Mouse (Mus musculus) ES-Bruce4 (cell line): ENCODE results near the gene Fbxo11. TPM values are rescaled to one million over a fixed set of nuclear protein-coding genes. Genes with fewer than 3 reads are reported as not detected.
"Not testable (repeated sequence)": the region's sequence is repeated elsewhere in the genome, so short reads cannot be mapped to it uniquely, and the experiment has no call there.

Experiments
- H3K27ac ChIP-seq: 2 replicates; pipeline ENCODE4 v1.5.1; 2012; ENCODE audit warnings: low read length, inconsistent platforms; ENCODE audit not compliant: insufficient read depth
- H3K27me3 ChIP-seq: 2 replicates; pipeline ENCODE4 v1.6.1; 2012; ENCODE audit warnings: mild to moderate bottlenecking, low read length, inconsistent platforms; ENCODE audit not compliant: control insufficient read depth, poor library complexity, insufficient read depth, severe bottlenecking
- H3K36me3 ChIP-seq: 2 replicates; pipeline ENCODE4 v1.6.1; 2012; ENCODE audit warnings: inconsistent platforms, mild to moderate bottlenecking, low read length, moderate library complexity; ENCODE audit not compliant: control insufficient read depth, poor library complexity, insufficient read depth, severe bottlenecking
- H3K4me1 ChIP-seq: one replicate; pipeline ENCODE4 v1.8.1; 2011; ENCODE audit warnings: low read length; ENCODE audit not compliant: control insufficient read depth, insufficient read depth
- H3K4me3 ChIP-seq: 2 replicates; pipeline ENCODE4 v1.5.1; 2011; ENCODE audit warnings: low read depth, mild to moderate bottlenecking, low read length
- H3K9ac ChIP-seq: 2 replicates; pipeline ENCODE4 v1.6.1; 2012; ENCODE audit warnings: low read depth, mild to moderate bottlenecking, inconsistent platforms; ENCODE audit not compliant: poor library complexity, severe bottlenecking
- H3K9me3 ChIP-seq: replicated peaks from 2 replicates; pipeline ENCODE4 v1.6.1; 2012; ENCODE audit warnings: mild to moderate bottlenecking, low read length, inconsistent platforms; ENCODE audit not compliant: control insufficient read depth, poor library complexity, insufficient read depth, severe bottlenecking
- CTCF ChIP-seq: IDR thresholded peaks from one replicate; pipeline ENCODE4 v1.8.1; 2011; ENCODE audit warnings: low read depth, low read length
- EP300 ChIP-seq: IDR thresholded peaks from 2 replicates; pipeline ENCODE4 v1.6.1; 2011; ENCODE audit warnings: low read depth, low read length; ENCODE audit not compliant: insufficient read depth
- POLR2A ChIP-seq: IDR thresholded peaks from one replicate; pipeline ENCODE4 v1.8.1; 2011; ENCODE audit warnings: low read length; ENCODE audit not compliant: insufficient read depth
- polyA plus RNA-seq: library from polyadenylated mRNA; stranded (reverse); fragments of >200 nt; gene quantifications from 2 replicates; pipeline ENCODE4 v1.2.4, GENCODE M21; 2011; ENCODE audit warnings: low read depth; ENCODE audit not compliant: missing spikeins, insufficient read depth, insufficient read length

The Fbxo11 gene
- polyA plus RNA-seq, 1 experiment = 64.4 TPM

DNA sequence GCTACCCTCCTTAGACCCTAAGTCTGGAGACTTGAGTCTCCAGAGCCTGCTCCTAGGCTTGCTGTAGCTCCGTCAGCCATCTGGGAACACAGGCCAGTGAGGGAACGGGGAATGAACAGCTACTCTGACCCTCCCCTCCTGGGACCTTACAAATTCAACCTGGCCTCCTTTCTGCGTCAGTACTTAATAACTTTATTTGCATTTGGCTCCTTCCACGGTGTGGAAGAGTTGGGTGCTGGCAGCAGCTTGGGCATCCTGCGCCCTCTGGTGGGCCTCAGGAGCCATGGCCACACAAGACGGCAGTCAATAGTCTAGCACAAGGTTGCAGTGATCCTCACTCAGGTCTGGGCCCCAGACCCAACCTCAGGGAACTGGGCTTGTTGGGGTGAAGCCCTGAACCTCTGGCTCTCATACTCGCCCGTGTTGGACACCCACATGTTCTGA lies 96.6 kb downstream of the Fbxo11 start:
- peak; percentile 5 for TF ChIP-seq CTCF
- H3K27ac ChIP-seq = not testable (repeated sequence)

DNA sequence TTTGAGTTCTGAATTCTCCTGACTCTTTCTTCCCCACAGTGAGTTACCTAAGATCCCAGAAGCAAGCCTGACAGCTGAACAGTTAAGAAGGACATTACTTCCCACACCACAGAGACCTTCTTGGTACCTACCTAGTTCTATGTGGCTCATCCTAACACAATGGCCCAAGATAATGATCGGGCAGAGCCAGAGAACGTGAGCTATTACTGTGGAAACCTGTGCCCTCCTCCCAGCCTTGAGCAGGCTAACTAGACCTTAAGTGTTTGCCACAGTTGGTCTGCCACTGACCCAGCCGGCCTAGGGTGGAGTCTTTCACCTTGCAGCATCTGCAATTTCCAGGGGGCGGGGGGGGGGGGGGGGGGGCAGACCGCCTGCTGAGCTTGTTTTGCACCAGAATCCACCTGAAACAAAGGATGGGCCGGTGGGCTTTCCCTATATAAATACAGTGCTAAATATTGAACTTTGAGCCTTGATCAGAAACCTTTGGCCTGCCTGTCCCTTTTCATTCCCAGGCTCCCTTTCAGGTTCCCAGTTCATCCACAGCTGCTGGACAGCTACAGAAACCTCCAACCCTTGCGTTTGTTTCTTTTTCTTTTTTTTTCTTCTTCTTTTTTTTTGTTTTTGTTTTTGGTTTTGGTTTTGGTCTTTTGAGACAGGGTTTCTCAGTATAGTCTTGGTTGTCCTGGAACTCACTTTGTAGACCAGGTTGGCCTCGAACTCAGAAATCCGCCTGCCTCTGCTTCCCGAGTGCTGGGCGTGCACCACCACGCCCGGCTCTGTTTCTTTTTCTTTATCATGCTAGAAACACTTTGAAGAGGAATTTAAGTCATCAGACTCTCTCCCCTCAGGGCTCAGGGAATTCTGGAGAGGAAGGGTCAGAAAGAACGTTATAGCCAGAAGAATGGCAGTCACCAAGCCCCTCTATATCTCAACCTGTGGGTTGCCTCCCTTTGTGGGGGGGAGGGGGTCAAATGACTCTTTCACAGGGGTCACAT lies 101.7 kb downstream of the Fbxo11 start:
- peaks cover 3% of the 10 kb centered on the region; the same call in 1 of the 2 replicates for H3K36me3 ChIP-seq
- H3K4me3 ChIP-seq = no peak overlapping the region
- peak overlapping the region; percentile 89 for H3K27ac ChIP-seq
- peak; percentile 54; the same call in 1 of the 2 replicates for TF ChIP-seq EP300
- TF ChIP-seq POLR2A = no peak
- no peak overlapping the region for H3K9ac ChIP-seq
- H3K27me3 ChIP-seq = no peaks in the 10 kb centered on the region
- H3K4me1 ChIP-seq = no peaks in the 10 kb centered on the region
- peaks cover 48% of the 10 kb centered on the region for H3K9me3 ChIP-seq

More for the DNA sequence above, 96.6 kb downstream of the Fbxo11 start:
- not testable (repeated sequence) for H3K4me1 ChIP-seq, H3K9ac ChIP-seq, H3K4me3 ChIP-seq, H3K36me3 ChIP-seq, H3K27me3 ChIP-seq
- H3K9me3 ChIP-seq = peaks cover 32% of the 10 kb centered on the region

DNA sequence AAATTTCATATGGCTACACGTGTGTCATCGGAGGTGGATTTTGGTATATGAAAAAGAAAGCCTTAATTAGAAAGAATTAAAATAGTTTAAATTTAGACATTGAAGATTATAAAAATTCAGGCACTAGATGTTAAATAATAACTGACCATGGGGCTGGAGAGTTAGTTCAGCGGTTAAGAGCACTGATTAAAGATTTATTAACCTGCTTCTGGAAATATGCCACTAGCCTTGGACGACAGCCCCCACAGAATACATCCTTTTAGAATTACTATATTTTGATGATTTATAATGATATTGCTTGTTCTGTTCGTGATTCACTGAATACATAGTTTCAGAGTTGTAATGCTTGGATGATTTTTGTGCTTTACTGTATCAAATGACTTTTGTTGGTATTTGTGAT lies 105.2 kb downstream of the Fbxo11 start:
- not testable (repeated sequence) for H3K27ac ChIP-seq, H3K9ac ChIP-seq, H3K4me3 ChIP-seq, H3K36me3 ChIP-seq, H3K4me1 ChIP-seq, H3K27me3 ChIP-seq
- H3K9me3 ChIP-seq = peaks cover 26% of the 10 kb centered on the region

DNA sequence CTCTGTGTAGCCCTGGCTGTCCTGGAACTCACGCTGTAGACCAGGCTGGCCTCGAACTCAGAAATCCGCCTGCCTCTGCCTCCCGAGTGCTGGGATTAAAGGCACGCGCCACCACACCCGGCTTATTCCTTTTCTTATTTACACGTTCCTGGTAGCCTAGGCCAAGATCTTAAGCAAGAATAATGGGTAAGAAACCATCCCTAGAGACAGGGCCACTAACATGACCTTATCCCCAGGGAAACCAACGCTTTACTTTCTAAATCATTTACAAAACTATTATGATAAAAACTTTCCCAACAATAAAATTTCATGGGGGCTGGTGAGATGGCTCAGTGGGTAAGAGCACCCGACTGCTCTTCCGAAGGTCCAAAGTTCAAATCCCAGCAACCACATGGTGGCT lies 105.7 kb downstream of the Fbxo11 start:
- not testable (repeated sequence) for H3K9ac ChIP-seq, H3K4me1 ChIP-seq, H3K36me3 ChIP-seq, H3K27ac ChIP-seq, H3K4me3 ChIP-seq, H3K27me3 ChIP-seq
- peaks cover 21% of the 10 kb centered on the region for H3K9me3 ChIP-seq

DNA sequence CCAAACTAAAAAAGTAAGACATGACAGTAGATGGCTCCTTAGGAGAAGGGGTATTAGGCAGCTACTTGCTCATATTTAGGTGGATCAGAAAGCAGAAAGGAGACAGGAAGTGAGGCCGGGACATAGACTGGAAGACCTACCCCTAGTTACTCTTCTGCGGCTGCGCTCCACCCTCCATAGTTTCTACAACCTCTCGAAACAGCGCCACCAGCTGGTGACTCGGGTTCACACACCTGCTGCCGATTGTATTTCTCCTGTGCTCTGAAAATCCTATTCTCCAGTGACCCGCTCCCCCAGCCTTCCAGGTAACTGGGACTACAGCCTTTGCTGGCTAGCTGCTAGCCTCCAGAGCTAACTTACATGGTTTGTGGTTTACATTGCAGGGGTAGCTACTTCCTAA lies 106.8 kb downstream of the Fbxo11 start:
- Histone ChIP-seq H3K27me3 (no peaks in the 10 kb centered on the region), H3K4me3 (no peak overlapping the region), H3K36me3 (no peaks in the 10 kb centered on the region), H3K9me3 (peaks cover 16% of the 10 kb centered on the region), H3K4me1 (no peaks in the 10 kb centered on the region), H3K9ac (no peak overlapping the region), H3K27ac (no peak overlapping the region)
- TF ChIP-seq POLR2A (no peak), CTCF (peak; percentile 72)

DNA sequence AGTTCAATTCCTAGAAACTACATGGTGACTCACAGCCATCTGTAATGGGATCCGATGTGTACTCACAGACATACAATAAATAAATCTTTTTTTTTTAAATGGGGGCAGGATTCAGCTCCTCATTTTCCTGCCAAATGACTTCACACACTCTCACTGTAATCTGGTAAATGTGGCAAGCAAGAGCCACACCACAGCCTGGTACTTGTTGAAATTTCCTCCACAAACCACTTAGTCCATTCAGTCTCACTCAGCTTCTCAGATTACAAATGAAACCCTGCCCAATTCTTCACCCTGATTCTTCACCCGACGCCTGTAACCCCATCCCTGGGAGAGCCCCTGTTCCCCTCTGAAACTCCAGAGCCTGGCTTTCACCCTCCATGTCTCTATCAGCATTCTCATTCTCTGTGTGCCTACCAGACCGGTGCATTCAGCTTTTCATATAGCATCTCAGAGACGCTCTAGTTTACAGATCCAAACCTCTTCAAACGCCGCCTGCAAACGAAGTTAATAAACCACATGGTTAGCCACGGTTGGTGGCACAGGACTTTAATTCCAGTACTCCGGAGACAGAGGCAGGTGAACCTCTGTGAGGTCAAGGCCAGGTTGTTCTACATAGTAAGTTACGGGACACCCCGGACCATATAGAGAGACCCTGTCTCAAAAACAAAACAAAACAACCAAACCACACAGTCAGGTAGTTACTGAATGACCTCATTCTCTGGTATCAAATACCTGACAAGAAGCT lies 107.8 kb downstream of the Fbxo11 start:
- H3K36me3 ChIP-seq = no peaks in the 10 kb centered on the region
- TF ChIP-seq POLR2A (no peak), EP300 (no peak), CTCF (no peak)
- H3K4me3 ChIP-seq = no peak overlapping the region

DNA sequence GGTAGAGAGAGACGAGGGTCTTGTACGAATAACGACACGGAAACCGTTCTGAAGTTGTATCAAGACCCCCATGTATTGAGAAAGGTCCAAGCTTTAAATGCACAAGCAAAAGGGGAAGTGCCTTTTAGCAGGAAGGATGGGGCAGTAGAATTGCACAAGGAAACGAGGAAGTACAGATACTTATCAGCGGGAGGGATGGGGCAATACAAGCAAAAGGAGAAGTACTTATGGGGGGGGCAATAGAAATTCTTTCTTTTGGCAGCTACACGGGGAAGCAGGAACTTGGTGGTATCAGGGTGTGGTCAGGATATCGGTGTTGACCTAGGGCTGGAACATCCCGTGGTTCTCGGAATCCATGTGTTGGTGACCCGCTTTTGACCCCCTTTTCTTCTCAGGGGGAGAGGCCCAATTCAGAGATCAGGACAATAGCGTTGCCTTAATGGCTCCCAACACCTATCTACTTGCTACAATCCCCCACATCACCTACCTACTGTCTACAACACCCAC lies 110.4 kb downstream of the Fbxo11 start:
- H3K27ac ChIP-seq, H3K27me3 ChIP-seq, H3K4me1 ChIP-seq, H3K36me3 ChIP-seq, H3K9ac ChIP-seq, H3K4me3 ChIP-seq, H3K9me3 ChIP-seq: not testable (repeated sequence)

More for the DNA sequence above, 107.8 kb downstream of the Fbxo11 start:
- no peak overlapping the region for H3K9ac ChIP-seq
- no peak overlapping the region for H3K27ac ChIP-seq
- no peaks in the 10 kb centered on the region for H3K27me3 ChIP-seq
- H3K4me1 ChIP-seq = no peaks in the 10 kb centered on the region
- H3K9me3 ChIP-seq = peaks cover 11% of the 10 kb centered on the region
